Mouse (Mus musculus) heart, adult 8-10 months (tissue): ENCODE data around the gene Tecpr2. TPM values are rescaled to one million over a fixed set of nuclear protein-coding genes. Genes with fewer than 3 reads are reported as not detected.
A peak's percentile ranks its signal among the peaks of the same experiment; 100 is the strongest.

Experiments
- DNase-seq: peaks from one replicate; pipeline ENCODE4 v3.0.0; 2022; ENCODE audit warnings: low spot score
- total RNA-seq, 4 experiments: library from RNA; stranded (reverse); gene quantifications; 2 replicates each; pipeline ENCODE4 v1.2.4; 2022

The Tecpr2 gene
- total RNA-seq, 4 experiments from 2014 or later: 4.9 to 5.8 (median 5.3) TPM

GRCm38 (mm10) chr12:110977896-110978606 lies 89.0 kb downstream of the Tecpr2 start:
- DNase-seq: no peak

- peak; percentile 97 for DNase-seq
Measured at GRCm38 (mm10) chr12:110978607-110979406, 89.7 kb downstream of the Tecpr2 start, which contains the start of gene Ankrd9. Ankrd9 (minus strand) TSS chr12:110979040.

GRCm38 (mm10) chr12:110979808-110980207 lies 90.7 kb downstream of the Tecpr2 start:
- DNase-seq: no peak

GRCm38 (mm10) chr12:110981736-110982135 lies 92.7 kb downstream of the Tecpr2 start:
- DNase-seq: no peak

- DNase-seq: no peak
Measured at GRCm38 (mm10) chr12:110983083-110983482, 94.0 kb downstream of the Tecpr2 start.

GRCm38 (mm10) chr12:110983714-110984113 lies 94.7 kb downstream of the Tecpr2 start:
- no peak for DNase-seq

- no peak for DNase-seq
Measured at GRCm38 (mm10) chr12:110984598-110984997, 95.5 kb downstream of the Tecpr2 start.

- DNase-seq: no peak
Measured at GRCm38 (mm10) chr12:110985141-110985540, 96.1 kb downstream of the Tecpr2 start.

- DNase-seq: peak; percentile 65
Measured at GRCm38 (mm10) chr12:110986536-110987425, 97.7 kb downstream of the Tecpr2 start.

- no peak for DNase-seq
Measured at GRCm38 (mm10) chr12:110989409-110989808, 100.3 kb downstream of the Tecpr2 start.

- DNase-seq: no peak
Measured at GRCm38 (mm10) chr12:110990500-110990899, 101.4 kb downstream of the Tecpr2 start.

- DNase-seq: peak; percentile 56
Measured at GRCm38 (mm10) chr12:110991361-110992127, 102.5 kb downstream of the Tecpr2 start.

GRCm38 (mm10) chr12:110992128-110992553 lies 103.1 kb downstream of the Tecpr2 start:
- peak; percentile 91 for DNase-seq

GRCm38 (mm10) chr12:110992771-110993170 lies 103.7 kb downstream of the Tecpr2 start:
- DNase-seq: no peak

- no peak for DNase-seq
Measured at GRCm38 (mm10) chr12:110993226-110993625, 104.2 kb downstream of the Tecpr2 start.

GRCm38 (mm10) chr12:110994666-110995065 lies 105.6 kb downstream of the Tecpr2 start:
- DNase-seq: no peak

GRCm38 (mm10) chr12:110998092-110998491 lies 109.0 kb downstream of the Tecpr2 start:
- DNase-seq: no peak

- DNase-seq: no peak
Measured at GRCm38 (mm10) chr12:110999820-111000219, 110.8 kb downstream of the Tecpr2 start.

- DNase-seq: no peak
Measured at GRCm38 (mm10) chr12:111000956-111001355, 111.9 kb downstream of the Tecpr2 start.

GRCm38 (mm10) chr12:111004142-111004541 lies 115.1 kb downstream of the Tecpr2 start:
- no peak for DNase-seq

GRCm38 (mm10) chr12:111005803-111006202 lies 116.7 kb downstream of the Tecpr2 start:
- DNase-seq: no peak
